Mouse (Mus musculus) kidney, embryonic 16.5 days (tissue): ENCODE data around the gene Casp2. TPM values are rescaled to one million over a fixed set of nuclear protein-coding genes. Genes with fewer than 3 reads are reported as not detected.

Experiments
- ATAC-seq: fragments of 200-750 bp; cut with Nextera tagmentation; 2 replicates; pipeline ENCODE4 v1.8.0; 2017; ENCODE audit warnings: moderate TSS enrichment; ENCODE audit not compliant: low FRiP score, low TSS enrichment
- H3K27ac ChIP-seq: fragments of 300-500 bp; sonication (generic); 2 replicates; pipeline ENCODE4 v1.5.1; 2014; ENCODE audit warnings: low read length
- H3K27me3 ChIP-seq: fragments of 300-500 bp; sonication (generic); 2 replicates; pipeline ENCODE4 v1.6.1; 2014; ENCODE audit warnings: low read length, control low read depth, mixed read lengths; ENCODE audit not compliant: insufficient read depth
- H3K36me3 ChIP-seq: fragments of 300-500 bp; sonication (generic); 2 replicates; pipeline ENCODE4 v1.6.1; 2014; ENCODE audit warnings: low read length, control low read depth, mixed read lengths; ENCODE audit not compliant: insufficient read depth
- H3K4me1 ChIP-seq: fragments of 300-500 bp; sonication (generic); 2 replicates; pipeline ENCODE4 v1.6.1; 2014; ENCODE audit warnings: low read length, control low read depth, mixed read lengths; ENCODE audit not compliant: insufficient read depth
- H3K4me2 ChIP-seq: fragments of 300-500 bp; sonication (generic); replicated peaks from 2 replicates; pipeline ENCODE4 v1.6.1; 2014; ENCODE audit warnings: low read depth, low read length
- H3K4me3 ChIP-seq: fragments of 300-500 bp; sonication (generic); 2 replicates; pipeline ENCODE4 v1.5.1; 2014; ENCODE audit warnings: mild to moderate bottlenecking, low read length
- H3K9ac ChIP-seq: fragments of 300-500 bp; sonication (generic); replicated peaks from 2 replicates; pipeline ENCODE4 v1.6.1; 2014; ENCODE audit warnings: low read length
- H3K9me3 ChIP-seq: fragments of 300-500 bp; sonication (generic); 2 replicates; pipeline ENCODE4 v1.6.1; 2016; ENCODE audit warnings: low read length, control low read depth
- WGBS: fragments of 180-500 bp; shearing (Covaris S2); extraction: QIAGEN DNeasy Blood & Tissue Kit; methylation state at CpG from one replicate; pipeline ENCODE4 v1.1.7; 2014; 5-methylcytosine and 5-hydroxymethylcytosine counted together
- polyA plus RNA-seq: library from polyadenylated mRNA; unstranded; fragments of >200 nt; fragmentation: Nextera tagmentation; extraction: Ambion mirVana; gene quantifications from 2 replicates; pipeline ENCODE4 v1.2.1, GENCODE M21; 2015

Gene Casp2
- polyA plus RNA-seq, 1 experiment from 2014 or later: 70.6 TPM

DNA sequence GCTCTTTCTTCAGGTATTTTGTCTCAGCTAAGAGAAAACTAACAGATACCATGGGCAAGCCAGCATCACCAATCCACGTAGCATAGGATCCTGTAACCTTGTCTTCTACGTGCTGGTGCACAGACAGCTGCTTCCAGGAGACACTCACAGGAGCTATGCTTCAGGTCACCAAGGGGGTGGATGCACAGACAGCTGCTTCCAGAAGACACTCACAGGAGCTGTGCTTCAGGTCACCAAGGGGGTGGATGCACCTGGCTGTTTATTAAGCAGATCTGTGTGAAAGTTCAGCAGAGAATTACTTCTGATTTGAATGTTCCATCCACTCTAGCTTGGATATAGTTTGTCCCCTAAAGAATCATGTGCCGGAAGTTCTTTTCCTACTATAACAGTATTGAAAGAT lies 66.2 kb downstream of the Casp2 start:
- ATAC-seq: no peak
- no peaks in the 10 kb centered on the region for H3K4me1 ChIP-seq
- 77% methylated on average over 3 of the region's 3 CpGs for WGBS
- H3K27me3 ChIP-seq: 0 out of 2 replicates have a peak, but pooled peaks cover 1% of the 10 kb centered on the region
- H3K36me3 ChIP-seq: no peaks in the 10 kb centered on the region
- no peak overlapping the region for H3K27ac ChIP-seq
- no peaks in the 10 kb centered on the region for H3K9me3 ChIP-seq
- H3K4me2 ChIP-seq: no peak overlapping the region
- H3K9ac ChIP-seq: no peak overlapping the region
- H3K4me3 ChIP-seq: no peak overlapping the region

Other genes starting within 250 kb of the Casp2 start
- not detected in 2 replicates for gene Sva, start 226.6 kb upstream of the Casp2 start, polyA plus RNA-seq
- gene Tas2r139, start 124.0 kb upstream of the Casp2 start, polyA plus RNA-seq: not detected in 2 replicates
- gene Tas2r144, start 49.7 kb upstream of the Casp2 start, polyA plus RNA-seq: not detected in 2 replicates
- 36.7 and 37.8 TPM in 2 replicates for gene Gstk1, start 19.1 kb upstream of the Casp2 start, polyA plus RNA-seq
- 4.6 and 4.9 TPM in 2 replicates for gene Tmem139, start 3.0 kb upstream of the Casp2 start, polyA plus RNA-seq
- 0.17 and 0.29 TPM in 2 replicates for gene Clcn1, start 21.7 kb downstream of the Casp2 start, polyA plus RNA-seq
- gene Fam131b, start 59.7 kb downstream of the Casp2 start, polyA plus RNA-seq: 0.11 and 0.13 TPM in 2 replicates
- gene Zyx, start 84.6 kb downstream of the Casp2 start, polyA plus RNA-seq: 115 and 130 TPM in 2 replicates
- 8.2 and 8.6 TPM in 2 replicates for gene Epha1, start 108.3 kb downstream of the Casp2 start, polyA plus RNA-seq
- not detected in 2 replicates for gene Tas2r143, start 135.3 kb downstream of the Casp2 start, polyA plus RNA-seq
- gene Tas2r135, start 140.4 kb downstream of the Casp2 start, polyA plus RNA-seq: not detected in 2 replicates
- gene Tas2r126, start 169.6 kb downstream of the Casp2 start, polyA plus RNA-seq: not detected in 2 replicates
- not detected in 2 replicates for gene Olfr458, start 200.2 kb downstream of the Casp2 start, polyA plus RNA-seq
- not detected in 2 replicates for gene Olfr457, start 211.3 kb downstream of the Casp2 start, polyA plus RNA-seq
- gene Olfr456, start 222.2 kb downstream of the Casp2 start, polyA plus RNA-seq: not detected in 2 replicates